ENCODE assay signal across 14 mouse cellular contexts in genomic region chr7:135539429-135539828, GRCm38 (mm10). TPM values are rescaled to one million over a fixed set of nuclear protein-coding genes. Genes with fewer than 3 reads are reported as not detected.
DNase-seq lines count a peak whose midpoint lies in the region; ATAC-seq and TF ChIP-seq lines count a peak whose summit lies in the region.
"Had no signal": no experiment of that assay in that cellular context is flagged by ENCODE, and none has a peak within 500 bp of the region (broad histone marks: within the 10 kb centered on the region; RNA-seq: fewer than 3 reads in every experiment).

No protein-coding gene starts in this region.

- H3K27ac ChIP-seq in gastrocnemius, adult 2 months = no peak overlapping the region
- H3K27ac ChIP-seq in left cerebral cortex, adult 2 months = no peak overlapping the region
- H3K27ac ChIP-seq in embryonic facial prominence, embryonic 14.5 days (replicated peaks; ENCODE audit: low read depth, low read length) = no peak overlapping the region
- no peak overlapping the region for H3K27ac ChIP-seq in midbrain, embryonic 15.5 days
- H3K27ac ChIP-seq in forebrain, postnatal 0 days (ENCODE audit: low read depth, low read length) = no peak overlapping the region
- H3K27ac ChIP-seq: midbrain, embryonic 12.5 days had no signal

- no peak for ATAC-seq in embryonic facial prominence, embryonic 14.5 days (ENCODE audit: low read depth)
- ATAC-seq in midbrain, embryonic 15.5 days (replicated peaks) = no peak
- ATAC-seq in forebrain, postnatal 0 days = no peak

- 0 out of 2 replicates have a peak overlapping the region, but pooled peaks have one; percentile 99 for H3K4me2 ChIP-seq in embryonic facial prominence, embryonic 14.5 days (ENCODE audit: low read depth, low read length)
- peak overlapping the region; percentile 91 for H3K4me2 ChIP-seq in midbrain, embryonic 15.5 days
- no peak overlapping the region for H3K4me2 ChIP-seq in forebrain, postnatal 0 days (ENCODE audit: low read depth)

- H3K4me1 ChIP-seq in embryonic facial prominence, embryonic 14.5 days (ENCODE audit: control insufficient read depth, insufficient read depth, low read length) = peaks cover 4% of the 10 kb centered on the region; the same call in 1 of the 2 replicates
- H3K4me1 ChIP-seq in midbrain, embryonic 15.5 days = peaks cover 6% of the 10 kb centered on the region
- H3K4me1 ChIP-seq in forebrain, postnatal 0 days (ENCODE audit: insufficient read depth) = no peaks in the 10 kb centered on the region

- no peaks in the 10 kb centered on the region for H3K36me3 ChIP-seq in embryonic facial prominence, embryonic 14.5 days (ENCODE audit: control insufficient read depth, insufficient read depth, low read length)
- no peaks in the 10 kb centered on the region for H3K36me3 ChIP-seq in midbrain, embryonic 15.5 days (replicated peaks)
- no peaks in the 10 kb centered on the region for H3K36me3 ChIP-seq in forebrain, postnatal 0 days (ENCODE audit: insufficient read depth)
- H3K36me3 ChIP-seq: midbrain, embryonic 12.5 days had no signal

- H3K9ac ChIP-seq in embryonic facial prominence, embryonic 14.5 days (ENCODE audit: low read depth, low read length) = no peak overlapping the region
- no peak overlapping the region for H3K9ac ChIP-seq in midbrain, embryonic 15.5 days
- H3K9ac ChIP-seq in forebrain, postnatal 0 days = no peak overlapping the region
- H3K9ac ChIP-seq: midbrain, embryonic 12.5 days had no signal

- WGBS in embryonic facial prominence, embryonic 14.5 days = 87% methylated on average over 2 of the region's 2 CpGs
- WGBS in midbrain, embryonic 15.5 days = 80% methylated on average over 2 of the region's 2 CpGs
- 91% methylated on average over 2 of the region's 2 CpGs for WGBS in forebrain, postnatal 0 days

- TF ChIP-seq CTCF in gastrocnemius, adult 2 months (IDR thresholded peaks at IDR 0.05) = no peak
- TF ChIP-seq CTCF in left cerebral cortex, adult 2 months (IDR thresholded peaks at IDR 0.05) = no peak
- TF ChIP-seq CTCF in forebrain, postnatal 0 days (IDR thresholded peaks at IDR 0.05; ENCODE audit: low read depth) = no peak

- peak overlapping the region; percentile 81 for H3K4me3 ChIP-seq in gastrocnemius, adult 2 months
- peak overlapping the region; percentile 65 for H3K4me3 ChIP-seq in left cerebral cortex, adult 2 months
- no peak overlapping the region for H3K4me3 ChIP-seq in embryonic facial prominence, embryonic 14.5 days (ENCODE audit: low read depth, low read length)
- H3K4me3 ChIP-seq in midbrain, embryonic 15.5 days = 0 out of 2 replicates have a peak overlapping the region, but pooled peaks have one; percentile 77
- H3K4me3 ChIP-seq in forebrain, postnatal 0 days (ENCODE audit: low read depth, low read length) = no peak overlapping the region
- H3K4me3 ChIP-seq: erythroblast, embryonic 14.5 days; midbrain, embryonic 12.5 days had no signal

- intact Hi-C loops in gastrocnemius, adult 2 months (cut with DNase I) = loop anchor here (2.0 to 10.0 kb wide), 2 partner anchors 77 to 195 kb away; no protein-coding TSS in a partner anchor
- intact Hi-C loops in left cerebral cortex, adult 2 months (cut with DNase I) = loop anchor here (5.0 kb wide), 1 partner anchor 198 kb away; no protein-coding TSS in a partner anchor

- no peaks in the 10 kb centered on the region for H3K9me3 ChIP-seq in embryonic facial prominence, embryonic 14.5 days (ENCODE audit: control insufficient read depth, low read length)
- H3K9me3 ChIP-seq in midbrain, embryonic 15.5 days = no peaks in the 10 kb centered on the region
- no peaks in the 10 kb centered on the region for H3K9me3 ChIP-seq in forebrain, postnatal 0 days (ENCODE audit: low read length)
- H3K9me3 ChIP-seq: midbrain, embryonic 12.5 days had no signal

- H3K27me3 ChIP-seq in embryonic facial prominence, embryonic 14.5 days (replicated peaks; ENCODE audit: control insufficient read depth, insufficient read depth, low read length) = peaks cover 12% of the 10 kb centered on the region
- peaks cover 14% of the 10 kb centered on the region for H3K27me3 ChIP-seq in midbrain, embryonic 15.5 days (replicated peaks)
- no peaks in the 10 kb centered on the region; the same call in 1 of the 2 replicates for H3K27me3 ChIP-seq in forebrain, postnatal 0 days (ENCODE audit: insufficient read depth, low read length)

- DNase-seq in gastrocnemius, adult 2 months = no peak
- DNase-seq in gastrocnemius, postnatal 4 days (ENCODE audit: low spot score in 2 of 2) = no peak
- no peak for DNase-seq in left cerebral cortex, adult 2 months (ENCODE audit: extremely low spot score in 1 of 2, low spot score in 2 of 2)
- DNase-seq in left cerebral cortex, adult 9 months (ENCODE audit: low spot score in 2 of 2) = no peak
- no peak for DNase-seq in embryonic facial prominence, embryonic 14.5 days (ENCODE audit: low spot score)
- DNase-seq in thymus, postnatal 14 days = no peak
- DNase-seq in forebrain, postnatal 0 days = no peak
- DNase-seq: gastrocnemius, postnatal 36 days had no signal

RNA-seq across cellular contexts. Expression of gene Ptpre, which starts 2.1 kb away (rescaled TPM):
- total RNA-seq in gastrocnemius, adult 2 months (2021) = 1 to 10 TPM; 1.2 to 1.6 TPM
- 10 to 100 TPM in 1 of 2 experiments, 1 to 10 TPM in 1; 9.2 to 10.3 TPM for total RNA-seq in gastrocnemius, postnatal 4 days (2021)
- 10 to 100 TPM; 23.5 to 28.0 TPM for total RNA-seq in left cerebral cortex, adult 2 months (2021)
- polyA plus RNA-seq in embryonic facial prominence, embryonic 14.5 days (2014; fragmentation: Nextera tagmentation; extraction: Ambion mirVana) = 3.9 and 4.1 TPM in 2 replicates
- polyA plus RNA-seq in midbrain, embryonic 15.5 days (2015; fragmentation: Nextera tagmentation; extraction: Ambion mirVana) = 7.1 and 7.6 TPM in 2 replicates
- total RNA-seq in forebrain, postnatal 0 days (2014; rRNA removed) = 9.6 and 10.9 TPM in 2 replicates
- polyA plus RNA-seq in forebrain, postnatal 0 days (2015; fragmentation: Nextera tagmentation; extraction: Ambion mirVana) = 3.2 and 6.9 TPM in 2 replicates

RNA-seq across cellular contexts. Expression of gene Clrn3, which starts 11.0 kb away (rescaled TPM):
- total RNA-seq in gastrocnemius, adult 2 months (2021) = not detected
- total RNA-seq in gastrocnemius, postnatal 4 days (2021) = not detected
- total RNA-seq in left cerebral cortex, adult 2 months (2021) = not detected
- not detected in 2 replicates for polyA plus RNA-seq in embryonic facial prominence, embryonic 14.5 days (2014; fragmentation: Nextera tagmentation; extraction: Ambion mirVana)
- not detected in 2 replicates for polyA plus RNA-seq in midbrain, embryonic 15.5 days (2015; fragmentation: Nextera tagmentation; extraction: Ambion mirVana)
- total RNA-seq in forebrain, postnatal 0 days (2014; rRNA removed) = 0.10 TPM in 1 of 2 replicates, not detected in the other
- not detected in 2 replicates for polyA plus RNA-seq in forebrain, postnatal 0 days (2015; fragmentation: Nextera tagmentation; extraction: Ambion mirVana)
- total RNA-seq: adrenal gland, postnatal 36 days; gastrocnemius, postnatal 36 days; layer of hippocampus, postnatal 14 days had no signal
- polyA plus RNA-seq: erythroblast, embryonic 14.5 days; midbrain, embryonic 12.5 days; urinary bladder, adult 2 months had no signal

Comparison
In these comparisons a context has a peak if more than half of its experiments do, and no peak if none do; other contexts are left out.
1. H3K4me3 ChIP-seq: peak in gastrocnemius, adult 2 months (single experiment), left cerebral cortex, adult 2 months (single experiment) and midbrain, embryonic 15.5 days (single experiment); none in embryonic facial prominence, embryonic 14.5 days (single experiment) and forebrain, postnatal 0 days (single experiment).